Comparison of ENCODE assay signal across 24 mouse cellular contexts in the genomic region with DNA sequence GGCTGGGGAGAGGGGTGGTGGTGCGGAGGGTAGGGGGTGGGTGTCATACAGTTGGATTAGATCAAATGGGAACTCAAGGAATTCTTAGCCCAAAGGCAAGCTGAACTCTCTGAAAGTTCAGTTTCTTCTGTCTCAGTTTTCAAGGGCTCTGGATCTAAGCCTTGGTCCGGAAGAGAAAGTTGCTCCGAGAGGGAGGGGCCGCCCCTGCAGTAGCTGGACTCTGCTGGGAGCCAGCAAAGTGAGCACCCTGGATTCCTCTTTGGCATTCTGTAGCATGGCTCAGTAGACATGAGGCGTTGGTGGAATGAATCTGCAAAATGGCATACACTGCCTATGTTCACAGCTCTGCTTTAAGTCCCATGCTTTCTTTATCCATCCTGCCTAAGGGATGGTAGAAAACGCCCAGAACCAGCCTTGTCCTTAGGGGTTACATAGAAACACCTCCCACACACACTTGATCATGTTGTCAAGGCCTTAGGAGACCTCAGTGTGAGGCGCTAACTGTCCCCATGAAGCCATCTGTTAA.
DNase-seq lines count a peak whose midpoint lies in the region; ATAC-seq and TF ChIP-seq lines count a peak whose summit lies in the region.
"Had no signal": no experiment of that assay in that cellular context is flagged by ENCODE, and none has a peak within 500 bp of the region (broad histone marks: within the 10 kb centered on the region; RNA-seq: fewer than 3 reads in every experiment).

No protein-coding gene starts in this region.

- H3K27me3 ChIP-seq in kidney, embryonic 15.5 days: no peaks in the 10 kb centered on the region
- no peaks in the 10 kb centered on the region for H3K27me3 ChIP-seq in Patski
- no peaks in the 10 kb centered on the region for H3K27me3 ChIP-seq in embryonic facial prominence, embryonic 14.5 days (replicated peaks; ENCODE audit: control insufficient read depth, insufficient read depth, low read length)
- H3K27me3 ChIP-seq in intestine, embryonic 16.5 days (replicated peaks; ENCODE audit: control insufficient read depth, insufficient read depth, low read length): no peaks in the 10 kb centered on the region
- H3K27me3 ChIP-seq: hindbrain, embryonic 13.5 days; limb, embryonic 13.5 days; liver, embryonic 12.5 days had no signal

- CTCF ChIA-PET in Patski (lab: Charles Lee): interaction anchor here (0.9 to 1.5 kb wide), 2 partner anchors 12 to 31 kb away, joined by 4 read pairs; no protein-coding TSS in a partner anchor

- DNase-seq in adrenal gland, adult 2 months: peak; percentile 23
- DNase-seq in adrenal gland, postnatal 36 days: no peak
- no peak for DNase-seq in kidney, adult 11 months
- DNase-seq in Patski (ENCODE audit: low read depth, low spot score): no peak
- no peak for DNase-seq in embryonic facial prominence, embryonic 14.5 days (ENCODE audit: low spot score)
- no peak for DNase-seq in cerebellum, postnatal 25 days
- DNase-seq: adrenal gland, postnatal 25 days; cerebellum, adult 11-12 months; cerebellum, postnatal 36 days; embryo, embryonic 11 days; gastrocnemius, postnatal 36 days; heart, adult 2 months; heart, postnatal 14 days; right cerebral cortex, postnatal 4 days; thymus, postnatal 14 days had no signal

- H3K9ac ChIP-seq in kidney, embryonic 15.5 days: no peak overlapping the region
- no peak overlapping the region for H3K9ac ChIP-seq in embryonic facial prominence, embryonic 14.5 days (ENCODE audit: low read depth, low read length)
- H3K9ac ChIP-seq in intestine, embryonic 16.5 days (ENCODE audit: low read depth, low read length): no peak overlapping the region
- H3K9ac ChIP-seq: forebrain, postnatal 0 days; heart, embryonic 13.5 days; hindbrain, embryonic 13.5 days; limb, embryonic 13.5 days; liver, embryonic 12.5 days had no signal

- H3K4me1 ChIP-seq in kidney, embryonic 15.5 days: peaks cover 52% of the 10 kb centered on the region
- H3K4me1 ChIP-seq in embryonic facial prominence, embryonic 14.5 days (ENCODE audit: control insufficient read depth, insufficient read depth, low read length): no peaks in the 10 kb centered on the region; the same call in 1 of the 2 replicates
- peaks cover 4% of the 10 kb centered on the region; the same call in 1 of the 2 replicates for H3K4me1 ChIP-seq in intestine, embryonic 16.5 days (ENCODE audit: control insufficient read depth, insufficient read depth, low read length)
- H3K4me1 ChIP-seq: hindbrain, embryonic 13.5 days; liver, embryonic 12.5 days had no signal

- H3K4me3 ChIP-seq in kidney, embryonic 15.5 days (replicated peaks): no peak overlapping the region
- no peak overlapping the region for H3K4me3 ChIP-seq in embryonic facial prominence, embryonic 14.5 days (ENCODE audit: low read depth, low read length)
- no peak overlapping the region for H3K4me3 ChIP-seq in intestine, embryonic 16.5 days (ENCODE audit: low read length)
- H3K4me3 ChIP-seq: heart, adult 2 months; heart, embryonic 13.5 days; hindbrain, embryonic 13.5 days; limb, embryonic 13.5 days; liver, embryonic 12.5 days had no signal

- in situ Hi-C loops in Patski (cut with MboI; ENCODE audit: low pct_unique_long_range_greater_than_20kb): no loop called here

- 0 out of 2 replicates have a peak, but pooled peaks have one; percentile 34 for ATAC-seq in kidney, embryonic 15.5 days (replicated peaks; ENCODE audit: low FRiP score)
- ATAC-seq in Patski: peak; percentile 44
- peak; percentile 60; the same call in 1 of the 2 replicates for ATAC-seq in embryonic facial prominence, embryonic 14.5 days (ENCODE audit: low read depth)
- no peak for ATAC-seq in intestine, embryonic 16.5 days
- ATAC-seq: forebrain, postnatal 0 days; inflammation-experienced regulatory T-cells, adult 6 months; liver, embryonic 12.5 days had no signal

- H3K9me3 ChIP-seq in kidney, embryonic 15.5 days (replicated peaks): no peaks in the 10 kb centered on the region
- H3K9me3 ChIP-seq in embryonic facial prominence, embryonic 14.5 days (ENCODE audit: control insufficient read depth, low read length): no peaks in the 10 kb centered on the region
- H3K9me3 ChIP-seq in intestine, embryonic 16.5 days (ENCODE audit: control insufficient read depth, low read length): no peaks in the 10 kb centered on the region
- H3K9me3 ChIP-seq: heart, embryonic 13.5 days; hindbrain, embryonic 13.5 days; limb, embryonic 13.5 days; liver, embryonic 12.5 days had no signal

- no peak overlapping the region for H3K4me2 ChIP-seq in kidney, embryonic 15.5 days
- no peak overlapping the region for H3K4me2 ChIP-seq in embryonic facial prominence, embryonic 14.5 days (ENCODE audit: low read depth, low read length)
- H3K4me2 ChIP-seq in intestine, embryonic 16.5 days (ENCODE audit: low read depth, low read length): no peak overlapping the region
- H3K4me2 ChIP-seq: heart, embryonic 13.5 days; hindbrain, embryonic 13.5 days; limb, embryonic 13.5 days; liver, embryonic 12.5 days; midbrain, embryonic 11.5 days had no signal

- peaks cover 26% of the 10 kb centered on the region for H3K36me3 ChIP-seq in kidney, embryonic 15.5 days
- 0 out of 2 replicates have a peak, but pooled peaks cover 3% of the 10 kb centered on the region for H3K36me3 ChIP-seq in embryonic facial prominence, embryonic 14.5 days (ENCODE audit: control insufficient read depth, insufficient read depth, low read length)
- no peaks in the 10 kb centered on the region for H3K36me3 ChIP-seq in intestine, embryonic 16.5 days (ENCODE audit: control insufficient read depth, insufficient read depth, low read length)
- H3K36me3 ChIP-seq: hindbrain, embryonic 13.5 days; liver, embryonic 12.5 days had no signal

- POLR2A ChIA-PET in Patski (lab: Charles Lee): no interaction called here

- H3K27ac ChIP-seq in kidney, embryonic 15.5 days: peak overlapping the region; percentile 59
- no peak overlapping the region for H3K27ac ChIP-seq in embryonic facial prominence, embryonic 14.5 days (replicated peaks; ENCODE audit: low read depth, low read length)
- no peak overlapping the region for H3K27ac ChIP-seq in intestine, embryonic 16.5 days (ENCODE audit: low read length)
- H3K27ac ChIP-seq: heart, adult 2 months; heart, embryonic 13.5 days; hindbrain, embryonic 13.5 days; limb, embryonic 13.5 days; liver, embryonic 12.5 days had no signal

- TF ChIP-seq CTCF in Patski (IDR thresholded peaks at IDR 0.05): no peak

- 38% methylated on average over 7 of the region's 7 CpGs for WGBS in kidney, embryonic 15.5 days
- WGBS in embryonic facial prominence, embryonic 14.5 days: 49% methylated on average over 7 of the region's 7 CpGs
- 70% methylated on average over 7 of the region's 7 CpGs for WGBS in intestine, embryonic 16.5 days
